Mouse (Mus musculus): ENCODE results near the gene Ext2. TPM values are rescaled to one million over a fixed set of nuclear protein-coding genes. Genes with fewer than 3 reads are reported as not detected.

Ext2 gene
- polyA plus RNA-seq, 1 experiment from 2014 or later, result 84.7 TPM

- H3K9me3 ChIP-seq (replicated peaks), result no peaks in the 10 kb centered on the region
- no peaks in the 10 kb centered on the region for H3K36me3 ChIP-seq
- H3K27me3 ChIP-seq, result peaks cover 91% of the 10 kb centered on the region
- H3K27ac ChIP-seq, result no peak overlapping the region
- H3K4me3 ChIP-seq, result no peak overlapping the region; the same call in 1 of the 2 replicates
- WGBS, result under 1% methylated on average over 20 of the region's 20 CpGs
- no peak overlapping the region for H3K9ac ChIP-seq
- H3K4me1 ChIP-seq, result peaks cover 12% of the 10 kb centered on the region
- H3K4me2 ChIP-seq (replicated peaks), result 0 out of 2 replicates have a peak overlapping the region, but pooled peaks have one; percentile 33
- ATAC-seq (ENCODE audit: low FRiP score), result no peak
These were observed 174.3 kb downstream of the Ext2 start for GRCm38 (mm10) chr2:93647924-93648575.

- under 1% methylated on average over 44 of the region's 44 CpGs for WGBS
- Histone ChIP-seq H3K4me1 (peaks cover 19% of the 10 kb centered on the region), H3K9me3 (replicated peaks) (no peaks in the 10 kb centered on the region), H3K27ac (no peak overlapping the region), H3K36me3 (no peaks in the 10 kb centered on the region), H3K27me3 (peaks cover 93% of the 10 kb centered on the region), H3K4me2 (replicated peaks) (peak overlapping the region; percentile 33), H3K4me3 (peak overlapping the region; percentile 8), H3K9ac (no peak overlapping the region)
- ATAC-seq (ENCODE audit: low FRiP score), result no peak
These were observed 175.1 kb downstream of the Ext2 start for GRCm38 (mm10) chr2:93647051-93647923.

- Histone ChIP-seq H3K27me3 (peaks cover 96% of the 10 kb centered on the region), H3K4me3 (peak overlapping the region; percentile 20), H3K36me3 (no peaks in the 10 kb centered on the region), H3K27ac (no peak overlapping the region), H3K4me1 (peaks cover 29% of the 10 kb centered on the region), H3K9ac (no peak overlapping the region; the same call in 1 of the 2 replicates), H3K4me2 (replicated peaks) (peak overlapping the region; percentile 37), H3K9me3 (replicated peaks) (no peaks in the 10 kb centered on the region)
- no peak for ATAC-seq (ENCODE audit: low FRiP score)
- WGBS, result 3% methylated on average over 33 of the region's 33 CpGs
These were observed 176.6 kb downstream of the Ext2 start for GRCm38 (mm10) chr2:93645626-93646320.

- Histone ChIP-seq H3K4me3 (peak overlapping the region; percentile 20; the same call in 1 of the 2 replicates), H3K27me3 (peaks cover 96% of the 10 kb centered on the region), H3K27ac (no peak overlapping the region), H3K36me3 (no peaks in the 10 kb centered on the region), H3K4me1 (peaks cover 29% of the 10 kb centered on the region), H3K9me3 (replicated peaks) (no peaks in the 10 kb centered on the region), H3K9ac (no peak overlapping the region), H3K4me2 (replicated peaks) (peak overlapping the region; percentile 37)
- no peak for ATAC-seq (ENCODE audit: low FRiP score)
- WGBS, result 9% methylated on average over 10 of the region's 10 CpGs
These were observed 177.2 kb downstream of the Ext2 start for GRCm38 (mm10) chr2:93645197-93645596.

- Histone ChIP-seq H3K4me3 (0 out of 2 replicates have a peak overlapping the region, but pooled peaks have one; percentile 20), H3K27me3 (peaks cover 96% of the 10 kb centered on the region), H3K4me1 (peaks cover 30% of the 10 kb centered on the region), H3K27ac (no peak overlapping the region), H3K9me3 (replicated peaks) (no peaks in the 10 kb centered on the region), H3K9ac (no peak overlapping the region), H3K36me3 (no peaks in the 10 kb centered on the region), H3K4me2 (replicated peaks) (peak overlapping the region; percentile 37; the same call in 1 of the 2 replicates)
- 6% methylated on average over 6 of the region's 6 CpGs for WGBS
- ATAC-seq (ENCODE audit: low FRiP score), result no peak
These were observed 177.6 kb downstream of the Ext2 start for GRCm38 (mm10) chr2:93644731-93645130.

- H3K36me3 ChIP-seq, result no peaks in the 10 kb centered on the region
- H3K27ac ChIP-seq, result no peak overlapping the region
- H3K9me3 ChIP-seq (replicated peaks), result no peaks in the 10 kb centered on the region
- peaks cover 32% of the 10 kb centered on the region for H3K4me1 ChIP-seq
- H3K4me2 ChIP-seq (replicated peaks), result 0 out of 2 replicates have a peak overlapping the region, but pooled peaks have one; percentile 20
- peak overlapping the region; percentile 44; the same call in 1 of the 2 replicates for H3K4me3 ChIP-seq
- no peak overlapping the region for H3K9ac ChIP-seq
- WGBS, result 5% methylated on average over 4 of the region's 4 CpGs
- peaks cover 96% of the 10 kb centered on the region for H3K27me3 ChIP-seq
- ATAC-seq (ENCODE audit: low FRiP score), result no peak
These were observed 178.1 kb downstream of the Ext2 start for GRCm38 (mm10) chr2:93644234-93644633.

- Histone ChIP-seq H3K27me3 (peaks cover 96% of the 10 kb centered on the region), H3K4me3 (peak overlapping the region; percentile 44), H3K27ac (no peak overlapping the region; the same call in 1 of the 2 replicates), H3K9me3 (replicated peaks) (no peaks in the 10 kb centered on the region), H3K4me2 (replicated peaks) (peak overlapping the region; percentile 62), H3K36me3 (no peaks in the 10 kb centered on the region), H3K4me1 (peaks cover 32% of the 10 kb centered on the region), H3K9ac (peak overlapping the region; percentile 60)
- under 1% methylated on average over 28 of the region's 28 CpGs for WGBS
- ATAC-seq (ENCODE audit: low FRiP score), result no peak
These were observed 179.0 kb downstream of the Ext2 start for GRCm38 (mm10) chr2:93643403-93643780.

- Histone ChIP-seq H3K27me3 (peaks cover 53% of the 10 kb centered on the region), H3K36me3 (no peaks in the 10 kb centered on the region), H3K4me2 (replicated peaks) (no peak overlapping the region), H3K4me1 (peaks cover 7% of the 10 kb centered on the region; the same call in 1 of the 2 replicates), H3K4me3 (no peak overlapping the region), H3K9ac (no peak overlapping the region), H3K27ac (no peak overlapping the region), H3K9me3 (replicated peaks) (no peaks in the 10 kb centered on the region)
- ATAC-seq (ENCODE audit: low FRiP score), result no peak
- 86% methylated on average over 4 of the region's 4 CpGs for WGBS
These were observed 187.8 kb downstream of the Ext2 start for GRCm38 (mm10) chr2:93634609-93635008.

- H3K27ac ChIP-seq, result no peak overlapping the region
- whole genome bisulfite sequencing, result 69% methylated on average over 13 of the region's 13 CpGs
- no peak overlapping the region for H3K4me2 ChIP-seq (replicated peaks)
- peaks cover 2% of the 10 kb centered on the region; the same call in 1 of the 2 replicates for H3K4me1 ChIP-seq
- ATAC-seq (ENCODE audit: low FRiP score), result no peak
- no peaks in the 10 kb centered on the region for H3K36me3 ChIP-seq
- H3K9ac ChIP-seq, result no peak overlapping the region
- H3K4me3 ChIP-seq, result no peak overlapping the region
- no peaks in the 10 kb centered on the region for H3K9me3 ChIP-seq (replicated peaks)
- peaks cover 3% of the 10 kb centered on the region; the same call in 1 of the 2 replicates for H3K27me3 ChIP-seq
These were observed 197.5 kb downstream of the Ext2 start for GRCm38 (mm10) chr2:93624665-93625408.

- Histone ChIP-seq H3K9me3 (replicated peaks) (no peaks in the 10 kb centered on the region), H3K4me1 (peaks cover 20% of the 10 kb centered on the region), H3K27me3 (peaks cover 3% of the 10 kb centered on the region; the same call in 1 of the 2 replicates), H3K36me3 (no peaks in the 10 kb centered on the region), H3K4me3 (no peak overlapping the region), H3K4me2 (replicated peaks) (no peak overlapping the region), H3K9ac (no peak overlapping the region), H3K27ac (no peak overlapping the region)
- 41% methylated on average over 5 of the region's 5 CpGs for WGBS
- no peak for ATAC-seq (ENCODE audit: low FRiP score)
These were observed 203.0 kb downstream of the Ext2 start for GRCm38 (mm10) chr2:93619208-93619849.

Data from hindbrain, embryonic 12.5 days (tissue).